Mouse (Mus musculus) layer of hippocampus, postnatal 14 days (tissue): ENCODE measurements around the gene Kcnh7. TPM values are rescaled to one million over a fixed set of nuclear protein-coding genes. Genes with fewer than 3 reads are reported as not detected.

Experiments used
- DNase-seq, 2 experiments: peaks; one replicate each; pipeline ENCODE4 v3.0.0; 2021 to 2022; ENCODE audit warnings: low spot score in 2 of 2, mixed read lengths in 1 of 2
- long read RNA-seq, 2 experiments: library from polyadenylated mRNA; stranded (forward); transcript quantifications; one replicate each; pipeline ENCODE4 v2.0.0; 2021
- total RNA-seq, 2 experiments: library from RNA; stranded (reverse); gene quantifications; 2 replicates each; pipeline ENCODE4 v1.2.3; 2021

The Kcnh7 gene
- 10 to 100 TPM; 23.6 to 32.4 TPM for total RNA-seq
- long read RNA-seq, experiment 1 = 0 reads
- long read RNA-seq, experiment 2, partial matches to known transcripts = 0 of 1 reads
- long read RNA-seq, experiment 2, other reads (novel, unspliced or antisense) = 1 of 1 reads

DNA sequence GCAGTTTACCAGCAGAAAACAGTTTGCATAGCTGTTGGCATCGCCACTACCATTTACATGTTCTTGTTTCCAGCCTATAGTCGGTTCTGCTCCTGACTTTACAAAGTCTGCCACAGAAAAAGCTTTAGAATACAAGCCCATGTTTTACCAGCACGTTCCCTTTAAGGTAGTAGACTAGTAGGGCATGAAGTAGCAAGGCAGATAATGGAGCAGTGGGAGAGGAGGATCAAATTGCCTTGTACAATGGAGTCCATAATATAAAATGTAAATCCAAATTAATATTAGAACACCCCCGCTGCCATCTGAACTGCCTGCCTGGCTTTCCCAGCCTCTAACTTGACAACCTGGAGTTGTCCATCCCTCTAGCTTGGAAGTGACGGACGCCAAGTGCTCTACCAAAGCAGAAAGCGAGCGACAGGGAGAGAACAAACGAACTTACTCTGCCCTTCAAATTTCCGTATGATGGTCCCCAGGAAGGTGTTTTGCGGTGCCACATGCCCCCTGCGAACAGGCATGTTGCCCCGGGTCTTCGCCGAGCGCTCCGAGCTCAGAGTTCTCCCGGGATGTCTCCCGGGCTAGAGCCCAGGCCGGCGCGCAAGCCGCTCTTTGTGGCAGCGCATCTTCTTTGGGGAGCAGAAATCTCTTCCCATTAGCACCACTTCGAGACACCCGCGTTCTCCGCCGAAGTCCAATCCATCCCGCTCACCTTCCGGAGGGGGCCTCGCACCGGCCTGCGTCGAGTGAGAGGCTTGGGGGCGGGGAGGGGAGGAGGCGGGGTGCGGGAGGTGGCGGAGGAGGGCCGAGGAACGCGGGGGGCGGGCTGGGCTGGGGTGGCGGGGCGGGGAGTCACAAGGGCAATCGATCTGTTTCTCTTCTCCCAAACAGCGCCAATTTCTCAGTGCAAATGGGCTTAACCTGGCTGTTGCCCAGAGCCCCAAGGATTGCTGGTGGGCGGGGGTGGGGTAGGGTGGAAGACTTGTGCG, at the start of gene Kcnh7:
Gene Kcnh7, minus strand, starts transcription at position 725 of the 983 bp plus-strand sequence.
- peak; percentile 26 to 46 for DNase-seq

GRCm38 (mm10) chr2:63207435-63207834, 23.3 kb upstream of the Kcnh7 start:
- DNase-seq = peak in 1 of 2 experiments; percentile 39

DNA sequence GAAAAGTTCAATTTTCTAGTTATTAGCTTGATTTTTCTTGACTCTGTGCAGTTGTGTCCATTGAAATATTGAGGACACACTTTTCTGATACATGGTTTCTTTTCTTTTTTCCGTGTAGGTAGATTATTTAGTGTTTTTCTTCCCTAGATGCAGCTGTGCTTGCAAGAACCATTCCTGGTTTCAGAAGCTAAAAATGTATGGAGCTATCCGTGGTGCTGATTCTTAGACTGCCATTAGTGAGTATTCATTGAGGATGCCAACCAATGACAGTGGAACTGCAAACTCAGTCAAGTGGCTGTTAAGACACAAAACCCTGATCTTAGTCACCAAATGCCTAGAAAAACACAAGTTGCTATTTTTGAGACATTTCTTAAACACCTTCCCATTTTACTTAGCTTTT, 1.9 kb upstream of the Kcnh7 start:
- no peak for DNase-seq

GRCm38 (mm10) chr2:63184551-63185430, 704 bp upstream of the Kcnh7 start:
- peak; percentile 20 to 41 for DNase-seq

DNA sequence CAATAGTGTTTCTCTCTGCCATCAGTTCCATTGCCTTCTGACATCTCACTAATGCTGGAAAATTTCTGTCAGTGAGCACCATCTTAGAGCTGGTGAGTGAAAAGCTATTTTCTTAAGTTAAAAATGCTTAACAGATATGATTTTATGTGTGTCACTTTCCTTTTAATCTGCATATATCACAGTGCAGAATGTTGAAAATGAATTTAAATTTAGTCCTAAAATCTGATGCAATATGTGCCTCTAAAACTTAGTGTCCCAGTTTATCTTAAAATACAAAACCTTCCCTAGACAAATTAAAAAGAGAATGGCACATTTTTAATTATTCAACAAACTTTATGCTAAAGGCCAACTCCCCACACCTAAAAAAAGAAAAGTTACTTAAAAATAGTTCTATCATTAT, 30.4 kb downstream of the Kcnh7 start:
- no peak for DNase-seq

GRCm38 (mm10) chr2:63127762-63128516, 56.1 kb downstream of the Kcnh7 start:
- no peak for DNase-seq

- no peak for DNase-seq
Observed at GRCm38 (mm10) chr2:63120316-63120715, 63.8 kb downstream of the Kcnh7 start.

GRCm38 (mm10) chr2:63117209-63118193, 66.6 kb downstream of the Kcnh7 start:
- DNase-seq = peak; percentile 5 to 7

GRCm38 (mm10) chr2:63105971-63106370, 78.1 kb downstream of the Kcnh7 start:
- DNase-seq = no peak

GRCm38 (mm10) chr2:63099676-63100075, 84.4 kb downstream of the Kcnh7 start:
- no peak for DNase-seq

DNA sequence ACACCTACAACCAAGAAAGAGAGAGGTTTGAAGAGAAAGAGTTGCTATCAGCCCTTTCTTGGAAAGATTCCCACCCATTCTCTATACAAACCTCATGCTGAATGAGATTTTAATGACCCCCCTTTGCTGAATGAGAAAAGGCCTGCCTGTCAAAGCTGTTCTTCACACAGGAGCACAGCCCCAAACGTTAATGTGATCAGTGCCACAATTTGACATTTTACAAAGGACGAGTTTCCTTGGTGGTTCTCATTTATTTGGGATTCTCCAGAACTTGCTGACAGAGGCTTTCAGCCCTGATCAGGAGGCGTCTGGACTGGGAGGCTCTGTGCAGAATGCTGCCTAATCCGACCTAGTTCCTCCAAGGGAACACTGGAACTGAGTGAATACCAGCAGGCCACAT, 92.3 kb downstream of the Kcnh7 start:
- DNase-seq = no peak

- DNase-seq = no peak
Observed at GRCm38 (mm10) chr2:63090447-63090846, 93.6 kb downstream of the Kcnh7 start.

DNA sequence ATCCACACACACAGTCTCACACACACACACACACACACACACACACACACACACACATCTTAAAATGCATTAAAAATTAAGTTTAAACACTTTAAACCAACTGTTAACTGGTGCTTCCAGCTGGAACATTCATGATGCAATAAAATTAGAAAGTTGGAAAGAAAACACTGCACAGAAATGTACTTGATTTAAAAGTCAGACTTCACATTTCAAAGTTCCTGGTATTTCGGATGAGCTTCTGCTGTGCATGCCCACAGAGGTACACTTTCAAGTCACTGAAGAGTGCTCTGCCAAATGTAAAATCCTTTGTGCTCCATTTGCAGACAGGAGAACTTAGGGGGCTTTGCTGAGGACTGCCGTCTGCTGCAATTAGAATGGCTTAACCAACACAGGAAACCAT, 125.7 kb downstream of the Kcnh7 start:
- DNase-seq = peak in 1 of 2 experiments; percentile 22

GRCm38 (mm10) chr2:63049884-63050283, 134.2 kb downstream of the Kcnh7 start:
- no peak for DNase-seq

GRCm38 (mm10) chr2:63039718-63040117, 144.4 kb downstream of the Kcnh7 start:
- DNase-seq = no peak

DNA sequence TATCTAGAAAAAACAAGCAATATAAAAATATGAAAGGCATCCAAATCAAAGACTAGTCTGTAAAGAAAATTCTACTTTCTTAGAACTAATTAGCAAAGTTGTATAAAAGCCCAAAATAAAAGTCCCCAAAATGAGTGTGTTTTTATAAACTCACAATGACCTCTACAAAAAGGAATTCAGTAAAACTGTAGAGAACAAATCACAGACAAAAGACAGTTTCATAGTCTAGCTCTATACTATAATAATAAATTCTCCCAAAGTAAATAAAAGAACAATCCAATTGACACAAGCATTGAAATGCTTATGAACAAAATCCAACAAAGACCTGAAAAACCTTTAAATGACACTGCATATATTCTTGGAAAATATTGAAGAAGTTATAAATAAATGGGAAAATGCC, 169.2 kb downstream of the Kcnh7 start:
- no peak for DNase-seq

- no peak for DNase-seq
Observed at GRCm38 (mm10) chr2:63009141-63009540, 174.9 kb downstream of the Kcnh7 start.

- DNase-seq = no peak
Observed at GRCm38 (mm10) chr2:63002784-63003183, 181.3 kb downstream of the Kcnh7 start.

- DNase-seq = no peak
Observed at GRCm38 (mm10) chr2:62997692-62998091, 186.4 kb downstream of the Kcnh7 start.
